14 mouse cellular contexts compared by ENCODE assay signal in genomic region chr8:71968636-71969035, GRCm38 (mm10). TPM values are rescaled to one million over a fixed set of nuclear protein-coding genes. Genes with fewer than 3 reads are reported as not detected.
"Had no signal": no experiment of that assay in that cellular context is flagged by ENCODE, and none has a peak within 500 bp of the region (broad histone marks: within the 10 kb centered on the region; RNA-seq: fewer than 3 reads in every experiment).

No protein-coding gene starts in this region.

- H3K4me1 ChIP-seq: limb, embryonic 13.5 days; midbrain, embryonic 10.5 days; neural tube, embryonic 12.5 days had no signal

- ATAC-seq: intestine, postnatal 0 days had no signal

- H3K4me2 ChIP-seq: limb, embryonic 13.5 days; neural tube, embryonic 12.5 days had no signal

- DNase-seq: kidney, adult 8-10 months; kidney, postnatal 25 days; layer of hippocampus, postnatal 36 days; lung, adult 18-20 months; lung, postnatal 4 days; midbrain, embryonic 14.5 days had no signal

- H3K4me3 ChIP-seq: limb, embryonic 13.5 days; midbrain, embryonic 10.5 days; neural tube, embryonic 12.5 days had no signal

- H3K9ac ChIP-seq: limb, embryonic 13.5 days; liver, embryonic 14.5 days; neural tube, embryonic 12.5 days had no signal

- H3K27me3 ChIP-seq: limb, embryonic 13.5 days; neural tube, embryonic 12.5 days had no signal

- H3K27ac ChIP-seq: limb, embryonic 13.5 days; liver, embryonic 14.5 days; midbrain, embryonic 10.5 days; neural tube, embryonic 12.5 days; stomach, postnatal 0 days had no signal

RNA-seq across cellular contexts. Expression of gene Cyp4f18, which starts 40.8 kb away (rescaled TPM):
- total RNA-seq: layer of hippocampus, postnatal 36 days; left cerebral cortex, adult 8-10 months; left cerebral cortex, postnatal 25 days had no signal
